Mouse (Mus musculus) cerebellum, adult 2 months (tissue): ENCODE data around the gene Casz1. TPM values are rescaled to one million over a fixed set of nuclear protein-coding genes. Genes with fewer than 3 reads are reported as not detected.

ENCODE experiments used
- DNase-seq, 2 experiments: peaks; one replicate each; pipeline ENCODE4 v3.0.0; 2021
- H3K27ac ChIP-seq: fragments of 200-500 bp; 2 replicates; pipeline ENCODE4 v1.5.1; 2012; ENCODE audit warnings: low read length, control low read depth, inconsistent platforms; ENCODE audit not compliant: insufficient read depth
- H3K27me3 ChIP-seq: fragments of 200-500 bp; 2 replicates; pipeline ENCODE4 v1.6.1; 2012; ENCODE audit warnings: inconsistent platforms, mild to moderate bottlenecking, low read length, moderate library complexity; ENCODE audit not compliant: control insufficient read depth, insufficient read depth
- H3K4me1 ChIP-seq: fragments of 200-500 bp; 2 replicates; pipeline ENCODE4 v1.6.1; 2011; ENCODE audit warnings: low read length; ENCODE audit not compliant: control insufficient read depth, insufficient read depth
- H3K4me3 ChIP-seq: fragments of 200-500 bp; replicated peaks from 2 replicates; pipeline ENCODE3; 2011; ENCODE audit warnings: mild to moderate bottlenecking, low read depth, low read length, control low read depth; ENCODE audit not compliant: insufficient read depth
- CTCF ChIP-seq: fragments of 200-500 bp; IDR thresholded peaks from 2 replicates; pipeline ENCODE4 v1.5.1; 2011; ENCODE audit warnings: low read depth, mild to moderate bottlenecking, control low read depth, low read length, moderate library complexity, borderline replicate concordance; ENCODE audit not compliant: insufficient read depth
- POLR2A ChIP-seq: fragments of 200-500 bp; IDR thresholded peaks from 2 replicates; pipeline ENCODE4 v1.6.1; 2011; ENCODE audit warnings: low read length, control low read depth, borderline replicate concordance; ENCODE audit not compliant: insufficient read depth
- WGBS: fragments of 180-500 bp; shearing (Covaris S2); methylation state at CpG from one replicate; pipeline ENCODE4 v1.1.7; 2018; 5-methylcytosine and 5-hydroxymethylcytosine counted together
- polyA plus RNA-seq: library from polyadenylated mRNA; depleted of rRNA; stranded (reverse); fragments of >200 nt; gene quantifications from 2 replicates; pipeline ENCODE4 v1.2.3, GENCODE M21; 2012

The Casz1 gene
- polyA plus RNA-seq, 1 experiment, result 1.5 TPM

DNA sequence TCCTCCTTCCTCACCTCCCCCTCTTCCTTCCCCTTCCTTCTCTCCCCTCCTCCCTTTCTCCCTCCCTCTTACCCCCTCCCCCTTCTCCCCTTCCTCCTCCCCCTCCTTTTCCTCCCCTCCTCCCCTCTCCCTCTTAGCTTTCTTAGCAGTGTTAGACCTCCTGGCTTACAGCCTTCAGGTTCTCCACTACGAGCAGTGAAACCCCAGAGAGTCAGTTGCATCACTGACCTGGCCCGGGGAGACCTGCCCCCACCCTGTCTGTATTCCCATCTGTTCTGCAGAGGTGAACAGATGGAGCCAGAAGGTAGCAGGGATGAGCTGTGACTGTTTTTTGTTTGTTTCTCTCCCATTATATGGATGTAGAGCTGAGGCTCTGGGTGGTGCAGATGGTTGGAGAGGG is 49.9 kb downstream of the Casz1 start:
- Histone ChIP-seq H3K27me3 (no peaks in the 10 kb centered on the region; the same call in 1 of the 2 replicates), H3K4me3 (no peak overlapping the region), H3K27ac (no peak overlapping the region), H3K4me1 (no peaks in the 10 kb centered on the region)
- DNase-seq, result no peak
- no peak for TF ChIP-seq POLR2A
- TF ChIP-seq CTCF, result no peak
- 4% methylated on average over 2 of the region's 2 CpGs for WGBS

DNA sequence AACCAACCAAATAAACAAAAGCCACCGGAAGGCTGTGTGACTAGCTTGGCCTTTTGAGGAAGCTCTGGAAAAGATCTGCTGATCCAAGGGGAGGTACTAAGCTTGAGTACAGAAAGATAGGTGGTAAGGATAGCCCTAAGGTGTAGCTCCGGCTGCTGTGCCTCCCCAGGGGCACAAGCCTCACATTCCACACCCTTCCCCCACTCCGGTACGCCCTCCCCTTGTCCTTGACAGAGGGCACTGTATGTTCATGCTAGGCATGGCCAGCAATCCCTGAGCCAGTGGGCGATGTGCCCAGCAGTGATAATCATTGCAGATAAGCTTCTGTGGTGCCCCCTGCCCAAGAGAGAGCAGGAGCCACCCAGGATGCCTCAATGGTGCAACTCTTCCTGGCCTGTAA is 51.3 kb downstream of the Casz1 start:
- no peaks in the 10 kb centered on the region; the same call in 1 of the 2 replicates for H3K27me3 ChIP-seq
- H3K4me1 ChIP-seq, result no peaks in the 10 kb centered on the region
- WGBS, result 79% methylated on average over 5 of the region's 5 CpGs
- DNase-seq, result no peak
- no peak overlapping the region for H3K27ac ChIP-seq
- TF ChIP-seq POLR2A, result no peak
- TF ChIP-seq CTCF, result no peak
- H3K4me3 ChIP-seq, result no peak overlapping the region

DNA sequence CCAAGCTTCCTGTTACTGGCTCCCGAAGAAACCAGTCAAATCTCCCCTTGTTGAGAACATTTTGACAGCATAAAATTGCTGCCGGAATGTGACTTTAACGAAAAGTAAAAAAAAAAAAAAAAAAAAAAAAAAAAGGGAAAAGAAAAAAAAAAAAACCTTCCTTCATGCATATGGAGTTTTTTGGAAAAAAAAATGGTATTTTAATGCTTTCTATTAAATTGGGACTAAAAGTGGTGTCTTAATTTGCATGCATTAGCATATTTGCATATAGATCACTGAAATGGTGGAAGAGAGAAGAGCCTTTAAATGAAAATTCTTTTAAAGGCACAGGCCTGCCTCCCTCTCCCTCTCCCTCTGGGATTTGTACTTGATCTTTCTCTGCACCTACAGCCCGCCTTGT is 52.0 kb downstream of the Casz1 start:
- no peak for DNase-seq
- no peak for TF ChIP-seq CTCF
- TF ChIP-seq POLR2A, result no peak
- no peak overlapping the region for H3K27ac ChIP-seq
- WGBS, result 77% methylated on average over 4 of the region's 4 CpGs
- H3K4me1 ChIP-seq, result no peaks in the 10 kb centered on the region
- no peak overlapping the region for H3K4me3 ChIP-seq
- H3K27me3 ChIP-seq, result no peaks in the 10 kb centered on the region; the same call in 1 of the 2 replicates

- TF ChIP-seq POLR2A (no peak), CTCF (no peak)
- 67% methylated on average over 13 of the region's 13 CpGs for WGBS
Measured at GRCm38 (mm10) chr4:148857398-148858084, 53.3 kb downstream of the Casz1 start.

DNA sequence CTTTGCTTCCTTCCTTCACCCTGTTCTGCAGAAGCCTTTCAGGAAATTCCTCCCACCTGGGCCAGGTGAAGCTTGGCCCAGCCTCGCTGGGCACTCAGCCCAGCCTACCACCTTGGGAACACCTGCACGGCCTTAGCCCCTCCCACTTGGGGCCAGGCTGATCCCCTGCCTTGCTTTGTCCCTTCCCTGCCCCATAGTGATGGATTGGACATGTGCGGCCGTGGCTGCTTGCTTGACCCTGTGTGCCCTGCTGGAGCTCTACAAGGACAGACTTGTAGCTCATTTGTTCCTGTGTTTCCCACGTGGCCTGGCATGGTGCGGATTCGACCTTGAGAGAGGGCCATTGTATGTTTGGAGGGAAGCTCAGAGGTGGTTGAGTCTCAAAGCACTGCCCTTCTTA is 54.0 kb downstream of the Casz1 start:
- no peaks in the 10 kb centered on the region; the same call in 1 of the 2 replicates for H3K27me3 ChIP-seq

More at GRCm38 (mm10) chr4:148857398-148858084, 53.3 kb downstream of the Casz1 start:
- Histone ChIP-seq H3K27me3 (no peaks in the 10 kb centered on the region; the same call in 1 of the 2 replicates), H3K27ac (no peak overlapping the region), H3K4me3 (no peak overlapping the region), H3K4me1 (no peaks in the 10 kb centered on the region)
- DNase-seq, result no peak

DNA sequence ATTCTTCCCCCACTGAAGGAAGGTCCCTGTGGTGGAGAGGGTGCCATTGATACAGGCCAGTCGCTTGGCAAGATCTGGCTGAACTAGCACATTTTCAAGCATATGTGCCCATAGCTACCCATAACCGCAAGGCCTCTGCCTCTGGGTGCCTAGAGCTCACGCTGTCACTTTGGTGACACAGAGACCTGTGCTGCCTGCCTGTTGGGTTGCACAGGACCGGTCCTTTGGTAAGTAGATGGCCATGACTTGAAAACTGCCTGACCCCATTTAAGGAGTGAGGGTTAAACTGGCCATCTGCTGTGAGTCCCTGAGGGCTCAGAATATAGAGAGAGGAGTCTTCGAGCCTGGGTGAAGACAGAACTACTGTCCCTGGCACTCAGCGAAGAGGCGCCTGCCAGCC is 55.2 kb downstream of the Casz1 start:
- TF ChIP-seq CTCF (no peak), POLR2A (no peak)
- H3K27me3 ChIP-seq, result no peaks in the 10 kb centered on the region; the same call in 1 of the 2 replicates
- no peak overlapping the region for H3K27ac ChIP-seq
- 18% methylated on average over 7 of the region's 7 CpGs for WGBS
- no peaks in the 10 kb centered on the region for H3K4me1 ChIP-seq
- no peak overlapping the region for H3K4me3 ChIP-seq
- DNase-seq, result no peak

More for the DNA sequence above, 54.0 kb downstream of the Casz1 start:
- TF ChIP-seq CTCF (no peak), POLR2A (no peak)
- Histone ChIP-seq H3K27ac (no peak overlapping the region), H3K4me3 (no peak overlapping the region), H3K4me1 (no peaks in the 10 kb centered on the region)
- whole genome bisulfite sequencing, result 72% methylated on average over 7 of the region's 7 CpGs
- DNase-seq, result no peak

DNA sequence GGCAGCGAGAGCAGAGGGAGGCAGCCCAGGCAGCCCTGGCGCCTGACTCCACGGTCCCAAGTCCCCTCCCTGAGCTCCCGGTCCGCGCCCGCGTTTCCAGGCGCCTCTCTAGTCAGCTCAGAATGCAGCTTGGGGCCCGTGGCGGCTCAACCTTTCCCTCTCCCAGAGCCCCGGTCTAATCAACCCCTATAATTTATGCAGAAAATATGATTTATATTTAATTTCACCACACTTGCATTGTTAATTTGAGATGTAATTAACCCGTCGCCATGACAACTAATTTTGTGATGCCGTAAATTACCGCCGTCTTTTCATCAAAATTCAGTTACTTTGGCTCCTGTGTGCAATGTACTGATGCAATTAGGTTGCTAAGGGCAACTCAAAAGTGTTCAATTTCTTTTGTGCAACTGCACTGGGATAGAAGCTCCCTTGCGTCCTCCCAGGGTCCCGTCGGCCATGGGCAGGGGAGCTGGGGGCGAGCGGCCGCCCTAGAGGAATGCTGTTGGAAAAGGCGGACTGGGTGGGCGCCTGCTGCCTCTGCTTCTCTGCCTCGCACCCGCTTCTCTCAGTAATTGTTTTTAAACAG is 55.8 kb downstream of the Casz1 start:
- Histone ChIP-seq H3K4me3 (no peak overlapping the region), H3K27me3 (no peaks in the 10 kb centered on the region; the same call in 1 of the 2 replicates), H3K27ac (no peak overlapping the region), H3K4me1 (no peaks in the 10 kb centered on the region)
- TF ChIP-seq CTCF (no peak), POLR2A (no peak)
- DNase-seq, result no peak
- 8% methylated on average over 27 of the region's 27 CpGs for WGBS

- no peak for DNase-seq
- no peaks in the 10 kb centered on the region for H3K4me1 ChIP-seq
- H3K27ac ChIP-seq, result no peak overlapping the region
- no peak overlapping the region for H3K4me3 ChIP-seq
- no peak for TF ChIP-seq CTCF
- TF ChIP-seq POLR2A, result no peak
- WGBS, result 40% methylated on average over 7 of the region's 7 CpGs
- H3K27me3 ChIP-seq, result no peaks in the 10 kb centered on the region; the same call in 1 of the 2 replicates
Measured at GRCm38 (mm10) chr4:148860636-148861035, 56.4 kb downstream of the Casz1 start.
